Mouse (Mus musculus): ENCODE results near the gene Cald1. TPM values are rescaled to one million over a fixed set of nuclear protein-coding genes. Genes with fewer than 3 reads are reported as not detected.

Gene Cald1
- total RNA-seq, 2 experiments from 2014 or later: 23.9 to 39.9 TPM

- intact Hi-C loops (cut with DNase I): no loop called here
- no peak for TF ChIP-seq CTCF (IDR thresholded peaks at IDR 0.05)
These were observed 226.1 kb downstream of the Cald1 start for GRCm38 (mm10) chr6:34824406-34824805.

More at GRCm38 (mm10) chr6:34824406-34824805, 226.1 kb downstream of the Cald1 start:
- Histone ChIP-seq H3K27ac (no peak overlapping the region), H3K4me3 (no peak overlapping the region)
- DNase-seq: no peak

Other genes starting within 250 kb of the Cald1 start
- 1 to 10 TPM; 1.7 to 1.9 TPM for gene Akr1b8, start 244.4 kb upstream of the Cald1 start, total RNA-seq (2021)
- 10 to 100 TPM; 48.5 to 62.6 TPM for gene Akr1b10, start 214.3 kb upstream of the Cald1 start, total RNA-seq (2021)
- not detected for gene Akr1b7, start 186.2 kb upstream of the Cald1 start, total RNA-seq (2021)
- 10 to 100 TPM; 87.2 to 92.8 TPM for gene Bpgm, start 122.3 kb upstream of the Cald1 start, total RNA-seq (2021)
- gene Agbl3, start 181.9 kb downstream of the Cald1 start, total RNA-seq (2021): 1 to 10 TPM; 1.5 to 2.2 TPM